Mouse (Mus musculus): Measurements from ENCODE around the gene Adcy5. TPM values are rescaled to one million over a fixed set of nuclear protein-coding genes. Genes with fewer than 3 reads are reported as not detected.

Gene Adcy5
- polyA plus RNA-seq, 1 experiment, result 2.8 TPM

- Histone ChIP-seq H3K36me3 (ENCODE audit: control insufficient read depth, insufficient read depth, low read length) (no peaks in the 10 kb centered on the region), H3K4me3 (ENCODE audit: control insufficient read depth, low read depth, low read length) (no peak overlapping the region), H3K27ac (ENCODE audit: control insufficient read depth, insufficient read depth, low read depth, low read length) (no peak overlapping the region), H3K4me1 (ENCODE audit: control insufficient read depth, insufficient read depth, low read length) (no peaks in the 10 kb centered on the region), H3K27me3 (ENCODE audit: control insufficient read depth, insufficient read depth, low read length) (no peaks in the 10 kb centered on the region)
- TF ChIP-seq POLR2A (IDR thresholded peaks at IDR 0.05; ENCODE audit: control insufficient read depth, low read depth, low read length), result no peak
- TF ChIP-seq CTCF (IDR thresholded peaks at IDR 0.05; ENCODE audit: control insufficient read depth, insufficient read depth, insufficient replicate concordance, low read depth, low read length), result no peak
Observed at GRCm38 (mm10) chr16:35304416-35304815, 149.7 kb downstream of the Adcy5 start.

DNA sequence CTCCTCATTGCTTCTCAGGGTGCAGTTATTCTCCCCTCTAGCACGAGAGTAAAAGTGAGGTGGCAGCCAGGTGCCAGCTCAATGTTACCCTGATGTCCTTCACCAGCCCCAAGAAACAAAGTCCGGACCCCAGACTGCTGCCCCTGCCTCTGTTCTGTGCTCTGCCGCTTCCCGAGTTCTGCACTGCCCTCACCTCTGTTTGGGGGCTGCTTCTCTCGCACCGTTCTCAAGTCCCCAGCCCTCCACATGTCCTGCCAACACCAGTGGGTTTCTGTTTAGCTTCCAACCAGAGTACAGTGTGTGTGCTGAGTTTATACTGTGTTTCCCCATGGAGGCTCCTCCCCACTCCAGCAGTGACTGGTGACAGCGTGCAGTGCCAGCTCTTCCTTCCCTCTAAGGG lies 150.5 kb downstream of the Adcy5 start:
- Histone ChIP-seq H3K4me3 (ENCODE audit: control insufficient read depth, low read depth, low read length) (no peak overlapping the region), H3K27me3 (ENCODE audit: control insufficient read depth, insufficient read depth, low read length) (no peaks in the 10 kb centered on the region), H3K27ac (ENCODE audit: control insufficient read depth, insufficient read depth, low read depth, low read length) (no peak overlapping the region), H3K4me1 (ENCODE audit: control insufficient read depth, insufficient read depth, low read length) (no peaks in the 10 kb centered on the region), H3K36me3 (ENCODE audit: control insufficient read depth, insufficient read depth, low read length) (no peaks in the 10 kb centered on the region)
- TF ChIP-seq CTCF (IDR thresholded peaks at IDR 0.05; ENCODE audit: control insufficient read depth, insufficient read depth, insufficient replicate concordance, low read depth, low read length), result no peak
- no peak for TF ChIP-seq POLR2A (IDR thresholded peaks at IDR 0.05; ENCODE audit: control insufficient read depth, low read depth, low read length)

- H3K4me1 ChIP-seq (ENCODE audit: control insufficient read depth, insufficient read depth, low read length), result no peaks in the 10 kb centered on the region
- no peaks in the 10 kb centered on the region for H3K36me3 ChIP-seq (ENCODE audit: control insufficient read depth, insufficient read depth, low read length)
- no peak overlapping the region for H3K4me3 ChIP-seq (ENCODE audit: control insufficient read depth, low read depth, low read length)
- no peak overlapping the region for H3K27ac ChIP-seq (ENCODE audit: control insufficient read depth, insufficient read depth, low read depth, low read length)
- no peaks in the 10 kb centered on the region for H3K27me3 ChIP-seq (ENCODE audit: control insufficient read depth, insufficient read depth, low read length)
- no peak for TF ChIP-seq CTCF (IDR thresholded peaks at IDR 0.05; ENCODE audit: control insufficient read depth, insufficient read depth, insufficient replicate concordance, low read depth, low read length)
- TF ChIP-seq POLR2A (IDR thresholded peaks at IDR 0.05; ENCODE audit: control insufficient read depth, low read depth, low read length), result no peak
Observed at GRCm38 (mm10) chr16:35306631-35307030, 152.0 kb downstream of the Adcy5 start.

DNA sequence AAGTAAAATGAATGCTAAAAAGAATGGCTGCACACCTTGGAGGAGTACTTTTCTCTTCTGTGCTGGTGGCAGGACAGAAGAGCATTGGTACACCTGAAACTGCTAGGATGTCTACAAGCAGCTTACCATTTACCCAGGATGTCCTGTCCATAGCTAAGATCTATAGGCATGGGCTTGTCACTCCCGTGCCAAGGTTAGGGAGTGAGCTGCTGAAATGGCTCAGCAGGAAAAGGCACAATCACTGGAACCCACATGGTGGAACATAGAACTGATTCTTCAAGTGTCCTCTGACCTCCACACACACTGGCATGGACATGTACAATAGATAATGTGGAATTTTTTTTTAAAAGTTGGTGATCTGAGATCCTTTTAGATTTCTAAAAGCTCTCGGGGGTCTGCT lies 152.7 kb downstream of the Adcy5 start:
- H3K4me1 ChIP-seq (ENCODE audit: control insufficient read depth, insufficient read depth, low read length), result no peaks in the 10 kb centered on the region
- H3K36me3 ChIP-seq (ENCODE audit: control insufficient read depth, insufficient read depth, low read length), result no peaks in the 10 kb centered on the region
- TF ChIP-seq CTCF (IDR thresholded peaks at IDR 0.05; ENCODE audit: control insufficient read depth, insufficient read depth, insufficient replicate concordance, low read depth, low read length) (no peak), POLR2A (IDR thresholded peaks at IDR 0.05; ENCODE audit: control insufficient read depth, low read depth, low read length) (no peak)
- no peaks in the 10 kb centered on the region for H3K27me3 ChIP-seq (ENCODE audit: control insufficient read depth, insufficient read depth, low read length)
- no peak overlapping the region for H3K27ac ChIP-seq (ENCODE audit: control insufficient read depth, insufficient read depth, low read depth, low read length)
- no peak overlapping the region for H3K4me3 ChIP-seq (ENCODE audit: control insufficient read depth, low read depth, low read length)

DNA sequence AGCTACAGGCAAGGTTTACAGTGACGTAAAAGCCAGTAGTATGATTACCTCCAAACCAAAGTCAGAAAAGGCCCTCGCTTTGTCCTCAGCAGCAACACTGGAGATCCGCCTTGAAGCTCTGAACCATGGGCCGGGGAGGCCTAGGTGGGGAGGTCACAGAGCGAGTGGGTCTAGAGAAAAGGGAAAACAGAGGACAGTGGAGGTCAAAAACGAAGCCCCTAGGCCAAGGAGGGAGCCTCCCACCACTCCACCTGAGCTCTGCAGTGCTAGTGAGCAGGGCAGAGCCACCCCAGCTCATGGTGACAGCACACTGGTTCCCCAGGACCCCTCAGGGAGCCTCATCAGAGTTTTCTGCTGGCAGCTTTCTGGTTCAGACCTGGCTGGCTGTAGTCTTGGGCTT lies 153.3 kb downstream of the Adcy5 start:
- Histone ChIP-seq H3K4me3 (ENCODE audit: control insufficient read depth, low read depth, low read length) (peak overlapping the region; percentile 25), H3K4me1 (ENCODE audit: control insufficient read depth, insufficient read depth, low read length) (no peaks in the 10 kb centered on the region), H3K27me3 (ENCODE audit: control insufficient read depth, insufficient read depth, low read length) (no peaks in the 10 kb centered on the region), H3K36me3 (ENCODE audit: control insufficient read depth, insufficient read depth, low read length) (no peaks in the 10 kb centered on the region), H3K27ac (ENCODE audit: control insufficient read depth, insufficient read depth, low read depth, low read length) (no peak overlapping the region)
- TF ChIP-seq POLR2A (IDR thresholded peaks at IDR 0.05; ENCODE audit: control insufficient read depth, low read depth, low read length) (no peak), CTCF (IDR thresholded peaks at IDR 0.05; ENCODE audit: control insufficient read depth, insufficient read depth, insufficient replicate concordance, low read depth, low read length) (no peak)

DNA sequence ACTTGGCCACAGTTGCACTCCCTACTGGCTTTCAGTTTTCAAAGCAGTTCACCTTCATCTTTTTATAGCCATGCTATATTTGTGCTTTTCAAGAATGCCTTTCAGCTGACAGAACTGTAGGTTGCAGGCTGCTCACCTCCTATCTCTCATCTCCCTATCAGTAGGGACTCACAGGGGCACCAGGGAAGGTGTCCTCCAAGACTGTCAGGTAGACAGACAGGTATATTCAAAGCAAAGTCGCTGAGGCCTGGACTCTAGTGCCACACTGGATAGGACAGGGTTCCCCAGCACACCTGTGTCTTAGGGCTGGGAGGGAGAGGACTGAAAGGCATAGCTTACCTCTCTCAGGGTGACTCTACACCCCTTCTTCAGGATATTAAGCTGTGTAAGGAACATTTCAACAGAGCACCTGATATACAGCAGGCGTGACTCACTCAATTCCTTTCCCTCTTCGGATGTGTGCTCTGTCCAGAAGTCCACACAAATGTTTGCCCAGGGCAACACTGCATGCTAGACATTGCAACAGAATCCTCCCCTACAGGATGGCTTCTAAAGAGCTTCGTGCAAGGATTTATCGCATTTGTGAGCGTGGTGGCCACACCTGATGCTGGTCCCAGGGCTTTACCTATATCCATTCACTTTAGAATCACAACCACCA lies 153.9 kb downstream of the Adcy5 start:
- Histone ChIP-seq H3K36me3 (ENCODE audit: control insufficient read depth, insufficient read depth, low read length) (no peaks in the 10 kb centered on the region), H3K4me1 (ENCODE audit: control insufficient read depth, insufficient read depth, low read length) (no peaks in the 10 kb centered on the region), H3K27me3 (ENCODE audit: control insufficient read depth, insufficient read depth, low read length) (no peaks in the 10 kb centered on the region), H3K27ac (ENCODE audit: control insufficient read depth, insufficient read depth, low read depth, low read length) (no peak overlapping the region), H3K4me3 (ENCODE audit: control insufficient read depth, low read depth, low read length) (peak overlapping the region; percentile 37)
- TF ChIP-seq CTCF (IDR thresholded peaks at IDR 0.05; ENCODE audit: control insufficient read depth, insufficient read depth, insufficient replicate concordance, low read depth, low read length) (no peak), POLR2A (IDR thresholded peaks at IDR 0.05; ENCODE audit: control insufficient read depth, low read depth, low read length) (no peak)

DNA sequence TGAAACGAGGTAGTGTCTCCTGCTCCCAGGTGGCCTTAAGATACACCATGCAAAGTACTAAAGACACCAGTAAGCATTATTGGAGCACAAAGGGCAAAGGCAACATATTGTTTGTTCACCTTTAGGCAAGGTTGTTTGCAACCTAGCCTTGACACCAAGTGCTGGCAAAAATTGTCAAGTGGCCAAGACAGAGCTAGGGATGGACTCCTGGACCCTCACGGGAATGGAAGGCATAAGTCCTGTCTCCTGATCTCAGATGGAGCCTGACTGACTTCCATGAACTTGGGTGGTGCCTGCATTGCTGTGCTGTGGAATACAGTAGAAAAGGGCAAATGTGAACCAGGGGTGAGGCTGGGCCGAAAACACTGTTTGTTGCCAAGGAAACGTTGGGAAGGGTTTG lies 155.0 kb downstream of the Adcy5 start:
- Histone ChIP-seq H3K4me3 (ENCODE audit: control insufficient read depth, low read depth, low read length) (peak overlapping the region; percentile 8; the same call in 1 of the 2 replicates), H3K36me3 (ENCODE audit: control insufficient read depth, insufficient read depth, low read length) (peaks cover 3% of the 10 kb centered on the region; the same call in 1 of the 2 replicates), H3K27me3 (ENCODE audit: control insufficient read depth, insufficient read depth, low read length) (no peaks in the 10 kb centered on the region), H3K4me1 (ENCODE audit: control insufficient read depth, insufficient read depth, low read length) (no peaks in the 10 kb centered on the region), H3K27ac (ENCODE audit: control insufficient read depth, insufficient read depth, low read depth, low read length) (no peak overlapping the region)
- TF ChIP-seq POLR2A (IDR thresholded peaks at IDR 0.05; ENCODE audit: control insufficient read depth, low read depth, low read length), result no peak
